Mouse (Mus musculus) C2C12 (cell line): ENCODE measurements at regions not wholly inside any gene's neighbourhood (a gene's known extent, or its start where the extent isn't known, plus 50 kb on each side); places are given as distances from the start of the nearest gene placed in this dataset.

ENCODE experiments used
- H3K27me3 ChIP-seq: one replicate; pipeline ENCODE4 v1.6.1; 2011; ENCODE audit not compliant: control insufficient read depth, insufficient read depth, insufficient read length
- H3K36me3 ChIP-seq: one replicate; pipeline ENCODE4 v1.6.1; 2011; ENCODE audit not compliant: control insufficient read depth, insufficient read depth
- H3K4me3 ChIP-seq: one replicate; pipeline ENCODE4 v1.5.1; 2011; ENCODE audit warnings: mild to moderate bottlenecking, control low read depth; ENCODE audit not compliant: poor library complexity, insufficient read depth, severe bottlenecking
- H3K79me2 ChIP-seq: one replicate; pipeline ENCODE4 v1.6.1; 2011; ENCODE audit not compliant: control insufficient read depth, insufficient read depth
- H3K79me3 ChIP-seq: one replicate; pipeline ENCODE4 v1.6.1; 2011; ENCODE audit warnings: low read depth, control low read depth
- H3ac ChIP-seq: one replicate; pipeline ENCODE3; 2011; ENCODE audit warnings: low read depth; ENCODE audit not compliant: control insufficient read depth, insufficient read length
- CEBPB ChIP-seq: IDR thresholded peaks from one replicate; pipeline ENCODE4 v1.6.1; 2011; ENCODE audit warnings: low read depth, mild to moderate bottlenecking, control low read depth, moderate library complexity
- CTCF ChIP-seq: IDR thresholded peaks from one replicate; pipeline ENCODE4 v1.5.1; 2011; ENCODE audit not compliant: control insufficient read depth, insufficient read depth, insufficient read length
- FOSL1 ChIP-seq: IDR thresholded peaks from one replicate; pipeline ENCODE4 v1.8.0; 2011; ENCODE audit warnings: mild to moderate bottlenecking, low read length; ENCODE audit not compliant: poor library complexity, insufficient read depth, severe bottlenecking
- MAX ChIP-seq: IDR thresholded peaks from one replicate; pipeline ENCODE4 v1.6.1; 2011; ENCODE audit warnings: mild to moderate bottlenecking, control low read depth
- MYOD1 ChIP-seq: IDR thresholded peaks from one replicate; pipeline ENCODE4 v1.6.1; 2011; ENCODE audit warnings: low read depth; ENCODE audit not compliant: control insufficient read depth, insufficient read length
- MYOG ChIP-seq: IDR thresholded peaks from one replicate; pipeline ENCODE4 v1.6.1; 2011; ENCODE audit not compliant: control insufficient read depth, insufficient read length; ENCODE audit errors: extremely low read depth
- USF1 ChIP-seq: IDR thresholded peaks from one replicate; pipeline ENCODE4 v1.6.1; 2011; ENCODE audit warnings: low read depth, mild to moderate bottlenecking, control low read depth, moderate library complexity

- Histone ChIP-seq H3K79me2 (no peaks in the 10 kb centered on the region), H3K79me3 (no peaks in the 10 kb centered on the region), H3K27me3 (peaks cover 3% of the 10 kb centered on the region), H3K4me3 (no peak overlapping the region), H3K36me3 (no peaks in the 10 kb centered on the region), H3ac (no peak overlapping the region)
- no peak for TF ChIP-seq MYOD1
- TF ChIP-seq FOSL1, result no peak
- no peak for TF ChIP-seq CEBPB
- TF ChIP-seq MAX, result no peak
- TF ChIP-seq USF1, result no peak
- no peak for TF ChIP-seq CTCF
- no peak for TF ChIP-seq MYOG
Observed at GRCm38 (mm10) chr13:72762481-72762880, 133.9 kb downstream of the Irx2 start.

GRCm38 (mm10) chr13:72763337-72763736 lies 134.7 kb downstream of the Irx2 start:
- no peak overlapping the region for H3K4me3 ChIP-seq
- TF ChIP-seq MAX (no peak), FOSL1 (no peak), MYOG (no peak), CEBPB (no peak), MYOD1 (no peak), USF1 (no peak), CTCF (no peak)
- no peaks in the 10 kb centered on the region for H3K79me3 ChIP-seq
- no peaks in the 10 kb centered on the region for H3K79me2 ChIP-seq
- H3K27me3 ChIP-seq, result peaks cover 3% of the 10 kb centered on the region
- H3K36me3 ChIP-seq, result no peaks in the 10 kb centered on the region
- H3ac ChIP-seq, result no peak overlapping the region

- TF ChIP-seq FOSL1 (no peak), MYOG (no peak), MYOD1 (no peak), MAX (no peak), CEBPB (no peak), USF1 (no peak), CTCF (no peak)
- Histone ChIP-seq H3K27me3 (peaks cover 6% of the 10 kb centered on the region), H3K36me3 (no peaks in the 10 kb centered on the region)
Observed at GRCm38 (mm10) chr13:72767306-72767705, 138.7 kb downstream of the Irx2 start.

GRCm38 (mm10) chr13:72769007-72769595 lies 140.5 kb downstream of the Irx2 start:
- peaks cover 6% of the 10 kb centered on the region for H3K27me3 ChIP-seq
- no peak overlapping the region for H3K4me3 ChIP-seq
- no peaks in the 10 kb centered on the region for H3K36me3 ChIP-seq
- H3K79me2 ChIP-seq, result no peaks in the 10 kb centered on the region
- TF ChIP-seq MYOD1, result no peak
- no peak for TF ChIP-seq USF1
- TF ChIP-seq CTCF, result peak; percentile 63
- H3K79me3 ChIP-seq, result no peaks in the 10 kb centered on the region
- H3ac ChIP-seq, result no peak overlapping the region

More at GRCm38 (mm10) chr13:72767306-72767705, 138.7 kb downstream of the Irx2 start:
- no peak overlapping the region for H3ac ChIP-seq
- H3K4me3 ChIP-seq, result no peak overlapping the region
- H3K79me3 ChIP-seq, result no peaks in the 10 kb centered on the region
- no peaks in the 10 kb centered on the region for H3K79me2 ChIP-seq

GRCm38 (mm10) chr13:72783026-72783726 lies 154.6 kb downstream of the Irx2 start:
- peaks cover 14% of the 10 kb centered on the region for H3K27me3 ChIP-seq
- no peak overlapping the region for H3ac ChIP-seq
- no peaks in the 10 kb centered on the region for H3K79me2 ChIP-seq
- H3K36me3 ChIP-seq, result no peaks in the 10 kb centered on the region
- no peak for TF ChIP-seq CEBPB
- no peak for TF ChIP-seq MYOD1
- no peak for TF ChIP-seq FOSL1
- no peak for TF ChIP-seq CTCF
- no peak for TF ChIP-seq MYOG
- no peak for TF ChIP-seq USF1
- TF ChIP-seq MAX, result no peak
- H3K79me3 ChIP-seq, result no peaks in the 10 kb centered on the region
- no peak overlapping the region for H3K4me3 ChIP-seq

- Histone ChIP-seq H3K79me3 (no peaks in the 10 kb centered on the region), H3ac (no peak overlapping the region), H3K36me3 (no peaks in the 10 kb centered on the region), H3K27me3 (peaks cover 14% of the 10 kb centered on the region), H3K79me2 (no peaks in the 10 kb centered on the region), H3K4me3 (no peak overlapping the region)
- no peak for TF ChIP-seq MAX
- TF ChIP-seq CEBPB, result no peak
- TF ChIP-seq MYOD1, result no peak
- TF ChIP-seq CTCF, result no peak
- TF ChIP-seq MYOG, result no peak
- no peak for TF ChIP-seq FOSL1
- no peak for TF ChIP-seq USF1
Observed at GRCm38 (mm10) chr13:72783727-72784070, 155.1 kb downstream of the Irx2 start.
